Mouse (Mus musculus) intestine, embryonic 16.5 days (tissue): ENCODE data around the gene Enah. TPM values are rescaled to one million over a fixed set of nuclear protein-coding genes. Genes with fewer than 3 reads are reported as not detected.

Source experiments
- ATAC-seq: fragments of 200-750 bp; cut with Nextera tagmentation; 2 replicates; pipeline ENCODE4 v1.8.0; 2017; ENCODE audit warnings: moderate TSS enrichment, moderate library complexity
- H3K27ac ChIP-seq: fragments of 300-500 bp; sonication (generic); 2 replicates; pipeline ENCODE4 v1.5.1; 2014; ENCODE audit warnings: mild to moderate bottlenecking, low read length
- H3K27me3 ChIP-seq: fragments of 300-500 bp; sonication (generic); replicated peaks from 2 replicates; pipeline ENCODE4 v1.6.1; 2014; ENCODE audit warnings: low read length, control low read depth, mixed read lengths; ENCODE audit not compliant: control insufficient read depth, insufficient read depth
- H3K36me3 ChIP-seq: fragments of 300-500 bp; sonication (generic); 2 replicates; pipeline ENCODE4 v1.6.1; 2014; ENCODE audit warnings: low read length, control low read depth; ENCODE audit not compliant: control insufficient read depth, insufficient read depth
- H3K4me1 ChIP-seq: fragments of 300-500 bp; sonication (generic); 2 replicates; pipeline ENCODE4 v1.6.1; 2014; ENCODE audit warnings: low read length, control low read depth, mixed read lengths; ENCODE audit not compliant: control insufficient read depth, insufficient read depth
- H3K4me2 ChIP-seq: fragments of 300-500 bp; sonication (generic); 2 replicates; pipeline ENCODE4 v1.6.1; 2014; ENCODE audit warnings: low read depth, low read length, control low read depth
- H3K4me3 ChIP-seq: fragments of 300-500 bp; sonication (generic); 2 replicates; pipeline ENCODE4 v1.5.1; 2014; ENCODE audit warnings: mild to moderate bottlenecking, low read length
- H3K9ac ChIP-seq: fragments of 300-500 bp; sonication (generic); 2 replicates; pipeline ENCODE4 v1.6.1; 2014; ENCODE audit warnings: low read depth, low read length
- H3K9me3 ChIP-seq: fragments of 300-500 bp; sonication (generic); 2 replicates; pipeline ENCODE4 v1.6.1; 2016; ENCODE audit warnings: low read length, control low read depth; ENCODE audit not compliant: control insufficient read depth
- WGBS: fragments of 180-500 bp; shearing (Covaris S2); extraction: QIAGEN DNeasy Blood & Tissue Kit; methylation state at CpG from one replicate; pipeline ENCODE4 v1.1.7; 2014; 5-methylcytosine and 5-hydroxymethylcytosine counted together
- polyA plus RNA-seq: library from polyadenylated mRNA; unstranded; fragments of >200 nt; fragmentation: Nextera tagmentation; extraction: Ambion mirVana; gene quantifications from 2 replicates; pipeline ENCODE4 v1.2.1, GENCODE M21; 2015

The Enah gene
- polyA plus RNA-seq, 1 experiment from 2014 or later: 8.9 TPM

DNA sequence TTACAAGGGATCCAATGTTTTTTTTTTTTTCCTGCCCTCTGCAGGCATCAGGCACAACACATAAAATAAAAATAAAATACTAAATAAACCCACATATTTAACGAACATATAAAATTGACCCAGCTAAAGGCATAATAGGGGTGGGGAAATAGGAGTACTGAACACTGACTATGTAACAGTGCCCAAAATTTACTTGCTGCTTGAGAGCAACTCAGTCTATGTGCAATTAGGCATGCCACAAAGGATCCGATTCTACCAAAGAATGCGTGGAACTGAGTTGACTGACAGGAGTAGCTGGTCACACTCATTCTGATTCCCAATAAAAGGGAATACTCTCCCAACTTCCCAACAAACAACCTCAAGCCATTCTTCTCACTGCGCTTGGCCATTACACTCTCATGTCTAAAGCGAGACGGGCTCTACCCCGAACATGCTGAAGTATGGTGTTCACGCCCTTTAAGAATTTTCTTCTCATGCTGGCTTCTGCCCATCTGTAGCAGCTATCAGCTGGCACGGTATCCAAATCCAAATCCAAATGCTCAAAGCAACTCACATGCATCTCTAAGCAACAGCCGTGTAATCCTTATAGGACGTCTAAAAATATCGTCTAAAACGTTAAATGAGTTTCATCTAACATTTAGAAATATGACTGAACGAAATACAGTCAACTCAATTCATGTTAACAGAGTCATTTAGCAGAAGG is 39.6 kb downstream of the Enah start:
- Histone ChIP-seq H3K36me3 (no peaks in the 10 kb centered on the region), H3K4me1 (no peaks in the 10 kb centered on the region), H3K9ac (no peak overlapping the region), H3K27ac (no peak overlapping the region), H3K4me2 (no peak overlapping the region), H3K4me3 (no peak overlapping the region), H3K9me3 (no peaks in the 10 kb centered on the region), H3K27me3 (no peaks in the 10 kb centered on the region)
- no peak for ATAC-seq
- 90% methylated on average over 14 of the region's 14 CpGs for WGBS

DNA sequence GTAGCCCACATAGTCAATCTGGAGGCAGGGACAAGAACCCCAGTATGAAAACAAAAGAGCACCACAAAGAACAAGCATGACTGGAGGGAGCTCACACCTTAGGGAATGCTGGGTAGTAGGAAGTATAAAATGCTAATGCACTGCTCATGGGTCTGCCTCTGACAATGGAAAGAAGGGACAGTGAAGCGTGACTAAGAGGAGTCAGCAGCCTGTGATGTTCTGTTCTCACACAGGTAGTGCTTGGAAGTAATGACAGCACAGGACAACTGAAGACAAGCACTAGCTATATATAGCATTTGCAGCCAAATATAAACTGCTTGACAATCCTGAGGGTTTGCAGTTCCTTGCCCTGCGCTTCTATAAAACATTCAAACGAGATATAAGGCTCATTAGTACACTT is 44.3 kb downstream of the Enah start:
- no peaks in the 10 kb centered on the region for H3K9me3 ChIP-seq
- no peak for ATAC-seq
- no peaks in the 10 kb centered on the region for H3K36me3 ChIP-seq
- no peak overlapping the region for H3K9ac ChIP-seq
- H3K27ac ChIP-seq: no peak overlapping the region
- H3K4me1 ChIP-seq: no peaks in the 10 kb centered on the region
- H3K27me3 ChIP-seq: no peaks in the 10 kb centered on the region
- no peak overlapping the region for H3K4me2 ChIP-seq
- WGBS: 70% methylated on average over 3 of the region's 3 CpGs
- no peak overlapping the region for H3K4me3 ChIP-seq

DNA sequence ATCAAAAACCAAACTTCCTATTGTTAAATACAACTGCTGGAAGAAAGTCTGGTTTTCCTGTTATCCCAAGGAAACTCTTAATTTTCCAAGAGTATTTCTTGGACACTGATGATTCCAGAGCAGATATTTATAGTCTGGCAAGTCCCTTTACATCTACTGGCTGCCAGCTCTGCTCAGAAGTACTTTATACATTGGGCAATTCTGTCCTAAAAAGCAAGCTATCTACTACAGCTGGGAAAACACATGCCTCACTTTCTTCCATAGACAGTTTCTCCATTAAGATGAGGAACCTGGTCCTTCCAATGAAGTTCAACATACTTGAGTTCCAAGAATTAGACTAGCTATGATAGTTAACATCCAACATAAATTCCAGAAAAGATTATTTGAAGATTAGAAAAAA is 44.9 kb downstream of the Enah start:
- no peak overlapping the region for H3K4me3 ChIP-seq
- no peaks in the 10 kb centered on the region for H3K9me3 ChIP-seq
- H3K9ac ChIP-seq: no peak overlapping the region
- H3K27ac ChIP-seq: no peak overlapping the region
- no peak for ATAC-seq
- no peaks in the 10 kb centered on the region for H3K27me3 ChIP-seq
- H3K36me3 ChIP-seq: no peaks in the 10 kb centered on the region
- H3K4me1 ChIP-seq: no peaks in the 10 kb centered on the region
- H3K4me2 ChIP-seq: no peak overlapping the region

DNA sequence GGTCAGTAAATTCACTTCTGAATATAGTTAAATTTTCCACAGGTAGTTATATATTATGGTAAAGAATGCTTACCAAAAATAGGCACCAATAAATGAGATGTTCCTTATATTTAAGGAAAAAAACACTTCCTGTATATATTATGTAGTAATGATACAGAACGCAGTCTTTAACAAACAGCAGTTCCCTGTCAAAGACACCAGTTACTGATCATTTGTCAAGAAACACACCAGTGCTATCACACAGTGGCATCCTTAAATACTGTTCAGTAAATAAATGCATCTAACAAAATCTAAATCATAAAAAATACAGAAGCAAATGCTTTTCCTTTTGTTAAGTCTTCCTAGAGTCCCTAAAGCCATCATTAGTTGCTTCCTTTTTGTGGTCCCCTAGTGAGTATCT is 54.5 kb downstream of the Enah start:
- no peak for ATAC-seq
- WGBS: 68% methylated on average over 1 of the region's 1 CpGs
- no peaks in the 10 kb centered on the region for H3K27me3 ChIP-seq

DNA sequence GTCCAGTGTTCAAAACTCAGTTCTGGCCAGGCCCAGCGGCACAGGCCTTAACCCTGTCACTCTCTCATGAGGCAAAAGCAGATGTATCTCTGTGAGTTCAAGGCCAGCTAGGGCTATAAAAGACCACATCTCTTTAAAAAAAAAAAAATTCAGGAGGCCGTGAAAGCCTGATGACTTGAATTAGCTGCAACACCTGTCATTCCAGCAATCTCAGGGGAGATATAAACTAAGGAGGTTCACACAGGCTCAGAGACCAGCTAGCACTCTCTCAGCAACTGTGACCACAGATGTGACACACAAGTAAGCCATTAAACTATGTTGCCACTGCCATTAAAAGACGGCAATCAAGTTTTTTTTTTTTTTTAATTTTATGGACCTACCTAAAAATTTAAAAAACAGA is 56.0 kb downstream of the Enah start:
- no peak overlapping the region for H3K4me3 ChIP-seq
- no peaks in the 10 kb centered on the region for H3K4me1 ChIP-seq
- ATAC-seq: no peak
- no peaks in the 10 kb centered on the region for H3K27me3 ChIP-seq
- H3K4me2 ChIP-seq: no peak overlapping the region
- no peaks in the 10 kb centered on the region for H3K9me3 ChIP-seq
- no peak overlapping the region for H3K27ac ChIP-seq
- H3K9ac ChIP-seq: no peak overlapping the region
- WGBS: 67% methylated on average over 3 of the region's 3 CpGs
- H3K36me3 ChIP-seq: no peaks in the 10 kb centered on the region

More for the DNA sequence above, 54.5 kb downstream of the Enah start:
- H3K9ac ChIP-seq: no peak overlapping the region
- H3K27ac ChIP-seq: no peak overlapping the region
- H3K4me1 ChIP-seq: no peaks in the 10 kb centered on the region
- H3K36me3 ChIP-seq: no peaks in the 10 kb centered on the region
- H3K4me3 ChIP-seq: no peak overlapping the region
- no peaks in the 10 kb centered on the region for H3K9me3 ChIP-seq
- H3K4me2 ChIP-seq: no peak overlapping the region

DNA sequence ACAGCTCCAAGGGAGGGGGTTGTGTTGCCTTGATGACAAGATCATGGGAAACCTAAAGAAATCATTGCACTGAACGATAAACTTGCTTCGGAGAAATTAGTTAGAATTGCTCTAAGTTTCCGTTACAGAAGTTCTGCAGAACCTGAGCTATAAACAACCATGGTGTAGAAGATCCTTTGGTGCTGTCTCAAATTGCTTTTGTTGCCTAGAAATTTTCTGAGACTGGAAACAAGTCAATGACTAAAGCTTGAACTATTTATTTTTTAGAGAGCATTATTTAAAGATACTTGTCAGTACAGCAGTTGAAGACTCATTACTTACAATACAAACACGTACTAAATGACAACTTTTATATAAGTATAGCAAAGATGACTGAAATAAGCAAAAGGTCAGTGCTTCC is 56.4 kb downstream of the Enah start:
- 74% methylated on average over 4 of the region's 4 CpGs for WGBS
- Histone ChIP-seq H3K9ac (no peak overlapping the region), H3K4me3 (no peak overlapping the region), H3K27me3 (no peaks in the 10 kb centered on the region), H3K9me3 (no peaks in the 10 kb centered on the region), H3K36me3 (no peaks in the 10 kb centered on the region), H3K27ac (no peak overlapping the region), H3K4me2 (no peak overlapping the region), H3K4me1 (no peaks in the 10 kb centered on the region)
- ATAC-seq: no peak

DNA sequence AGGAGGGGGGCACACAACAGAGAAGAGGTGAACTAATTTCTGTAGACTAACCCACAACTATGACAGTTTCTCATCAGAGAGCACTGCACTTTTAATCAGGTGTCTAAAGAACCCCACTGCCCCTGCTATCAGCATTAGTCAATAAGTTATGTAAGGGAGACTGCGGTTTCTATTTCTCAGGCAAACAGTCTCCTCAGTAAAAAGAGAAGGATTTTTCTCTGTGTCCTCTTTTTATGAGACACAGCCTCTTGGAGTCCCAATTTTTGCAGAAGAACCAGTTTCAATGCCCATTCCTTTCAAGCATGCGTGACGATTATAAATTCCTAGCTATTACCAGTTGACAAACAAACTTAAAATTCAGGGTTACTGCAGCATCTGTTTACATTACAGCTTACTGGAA is 59.4 kb downstream of the Enah start:
- WGBS: 73% methylated on average over 3 of the region's 3 CpGs

DNA sequence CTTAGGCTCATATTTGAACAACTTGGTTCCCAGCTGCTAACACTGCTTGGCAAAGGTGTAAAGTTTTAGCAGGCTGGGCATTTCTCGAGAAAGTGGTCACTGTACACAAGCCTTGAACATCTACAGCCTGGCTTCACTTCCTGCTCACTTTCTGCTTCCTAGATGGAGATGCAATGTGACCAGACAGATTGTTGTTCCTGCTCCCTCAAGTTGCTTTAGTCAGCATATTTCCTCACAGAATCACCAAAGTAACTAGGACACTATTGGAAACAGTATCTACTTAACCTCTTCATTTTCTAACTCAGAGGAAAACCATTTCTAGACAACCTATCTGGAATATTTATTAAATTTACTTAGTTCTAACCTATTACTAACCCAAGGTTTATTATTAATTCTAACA is 61.4 kb downstream of the Enah start:
- H3K27ac ChIP-seq: no peak overlapping the region
- no peak overlapping the region for H3K4me2 ChIP-seq
- H3K9me3 ChIP-seq: no peaks in the 10 kb centered on the region
- no peak for ATAC-seq
- 81% methylated on average over 1 of the region's 1 CpGs for WGBS
- H3K36me3 ChIP-seq: no peaks in the 10 kb centered on the region
- no peak overlapping the region for H3K9ac ChIP-seq
- no peaks in the 10 kb centered on the region for H3K27me3 ChIP-seq
- H3K4me3 ChIP-seq: no peak overlapping the region
- no peaks in the 10 kb centered on the region for H3K4me1 ChIP-seq

More for the DNA sequence above, 59.4 kb downstream of the Enah start:
- Histone ChIP-seq H3K4me2 (no peak overlapping the region), H3K9ac (no peak overlapping the region), H3K27me3 (no peaks in the 10 kb centered on the region), H3K9me3 (no peaks in the 10 kb centered on the region), H3K36me3 (no peaks in the 10 kb centered on the region), H3K27ac (no peak overlapping the region), H3K4me1 (no peaks in the 10 kb centered on the region), H3K4me3 (no peak overlapping the region)
- no peak for ATAC-seq

DNA sequence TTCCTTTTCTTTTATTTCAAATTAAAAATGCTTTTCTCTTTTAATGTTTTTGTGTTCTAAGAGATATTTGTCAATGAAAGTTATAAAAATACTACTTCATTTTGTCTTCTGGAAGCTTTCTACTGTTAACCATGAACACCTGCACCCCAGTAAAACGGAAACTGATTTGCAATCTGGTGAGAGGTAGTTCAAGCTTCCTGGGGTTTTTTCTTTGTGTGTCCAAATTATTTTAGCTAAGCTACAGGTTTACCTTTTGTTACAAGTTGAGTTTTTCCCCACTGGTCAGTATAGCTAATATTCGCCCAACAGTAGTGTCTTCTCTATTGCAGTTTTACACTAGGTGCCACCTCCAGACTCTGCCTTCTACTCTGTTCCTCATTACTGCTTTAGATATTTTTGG is 62.1 kb downstream of the Enah start:
- Histone ChIP-seq H3K9ac (no peak overlapping the region), H3K27ac (no peak overlapping the region), H3K9me3 (no peaks in the 10 kb centered on the region), H3K4me2 (no peak overlapping the region), H3K4me1 (no peaks in the 10 kb centered on the region), H3K4me3 (no peak overlapping the region), H3K27me3 (no peaks in the 10 kb centered on the region), H3K36me3 (no peaks in the 10 kb centered on the region)
- no peak for ATAC-seq
- 95% methylated on average over 2 of the region's 2 CpGs for WGBS

DNA sequence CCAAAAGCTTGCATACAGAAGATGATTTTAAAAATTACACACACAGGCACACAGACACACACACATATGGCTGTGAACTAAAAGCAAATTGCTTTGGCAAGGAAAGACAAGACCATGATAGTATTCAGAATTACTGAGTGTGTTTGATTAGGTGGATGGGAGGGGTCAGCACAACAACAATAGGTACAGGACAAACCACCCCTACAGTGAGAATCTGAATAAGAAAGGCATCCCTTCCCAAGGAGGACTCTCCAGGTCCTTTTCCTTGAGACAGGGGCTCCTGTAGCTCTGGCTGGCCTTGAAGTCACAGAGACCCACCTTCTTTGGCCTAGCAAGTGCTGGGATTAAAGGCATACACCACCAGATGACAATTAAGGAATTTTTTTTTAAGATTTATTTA is 66.2 kb downstream of the Enah start:
- H3K27me3 ChIP-seq: no peaks in the 10 kb centered on the region
- H3K9me3 ChIP-seq: no peaks in the 10 kb centered on the region
- ATAC-seq: no peak
- H3K4me2 ChIP-seq: no peak overlapping the region
- no peak overlapping the region for H3K9ac ChIP-seq
- no peak overlapping the region for H3K27ac ChIP-seq
- H3K4me3 ChIP-seq: no peak overlapping the region
- no peaks in the 10 kb centered on the region for H3K4me1 ChIP-seq
- H3K36me3 ChIP-seq: no peaks in the 10 kb centered on the region
